Mouse (Mus musculus): ENCODE results near the gene 4931423N10Rik. TPM values are rescaled to one million over a fixed set of nuclear protein-coding genes. Genes with fewer than 3 reads are reported as not detected.

Gene 4931423N10Rik
- 1 to 10 TPM in 1 of 2 experiments, under 1 TPM in 1; 0.93 to 1.4 TPM for total RNA-seq (2023)

GRCm38 (mm10) chr2:23207070-23207526 is at the start of gene 4931423N10Rik:
Gene 4931423N10Rik, plus strand, starts transcription at chr2:23207476.

Other genes starting within 250 kb of the 4931423N10Rik start
- 100 to 1,000 TPM; 155 to 163 TPM for gene Abi1, start 167.2 kb upstream of the 4931423N10Rik start, total RNA-seq (2023)
- 10 to 100 TPM; 57.2 to 74.4 TPM for gene Acbd5, start 139.3 kb upstream of the 4931423N10Rik start, total RNA-seq (2023)
- gene Mastl, start 51.5 kb upstream of the 4931423N10Rik start, total RNA-seq (2023), result 1 to 10 TPM in 1 of 2 experiments, under 1 TPM in 1; 0.18 to 1.1 TPM
- gene Yme1l1, start 51.1 kb upstream of the 4931423N10Rik start, total RNA-seq (2023), result 100 to 1,000 TPM; 142 to 144 TPM
- gene Nxph2, start 113.8 kb downstream of the 4931423N10Rik start, total RNA-seq (2023), result not detected